ENCODE assay signal across 7 mouse cellular contexts in the genomic region with DNA sequence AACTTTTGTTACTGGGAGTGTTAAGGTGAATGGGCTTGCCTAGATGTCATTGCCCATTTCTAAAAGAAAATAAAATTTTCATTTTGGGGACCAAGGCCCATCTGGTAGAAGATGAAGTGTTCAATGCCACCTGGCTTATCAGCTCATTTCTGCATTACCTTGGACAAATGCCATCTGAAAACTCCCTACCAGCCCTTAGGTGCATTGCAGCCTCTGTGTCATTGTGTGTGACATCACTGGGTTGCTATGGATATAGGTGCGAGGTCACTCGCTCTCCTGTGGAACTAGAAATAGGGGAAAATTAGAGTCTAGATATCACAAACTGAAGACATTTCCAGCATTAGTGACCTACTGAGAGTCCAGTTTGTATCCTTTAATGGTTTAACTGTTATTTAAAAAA. TPM values are rescaled to one million over a fixed set of nuclear protein-coding genes. Genes with fewer than 3 reads are reported as not detected.
DNase-seq lines count a peak whose midpoint lies in the region; ATAC-seq lines count a peak whose summit lies in the region.

No protein-coding gene starts in this region.

- H3K36me3 ChIP-seq in liver, embryonic 11.5 days (ENCODE audit: control insufficient read depth, insufficient read depth, low read length), result peaks cover 30% of the 10 kb centered on the region
- peaks cover 44% of the 10 kb centered on the region for H3K36me3 ChIP-seq in embryonic facial prominence, embryonic 14.5 days (ENCODE audit: control insufficient read depth, insufficient read depth, low read length)
- H3K36me3 ChIP-seq in liver, embryonic 12.5 days, result peaks cover 50% of the 10 kb centered on the region
- H3K36me3 ChIP-seq in stomach, embryonic 15.5 days, result peaks cover 28% of the 10 kb centered on the region

- H3K4me1 ChIP-seq in liver, embryonic 11.5 days (replicated peaks; ENCODE audit: control insufficient read depth, insufficient read depth, low read length), result peaks cover 16% of the 10 kb centered on the region
- H3K4me1 ChIP-seq in embryonic facial prominence, embryonic 14.5 days (ENCODE audit: control insufficient read depth, insufficient read depth, low read length), result peaks cover 13% of the 10 kb centered on the region
- peaks cover 45% of the 10 kb centered on the region for H3K4me1 ChIP-seq in liver, embryonic 12.5 days
- H3K4me1 ChIP-seq in stomach, embryonic 15.5 days, result peaks cover 8% of the 10 kb centered on the region; the same call in 1 of the 2 replicates

- no peak overlapping the region for H3K9ac ChIP-seq in liver, embryonic 11.5 days (ENCODE audit: low read depth, low read length)
- no peak overlapping the region for H3K9ac ChIP-seq in embryonic facial prominence, embryonic 14.5 days (ENCODE audit: low read depth, low read length)
- peak overlapping the region; percentile 95; the same call in 1 of the 2 replicates for H3K9ac ChIP-seq in liver, embryonic 12.5 days
- H3K9ac ChIP-seq in stomach, embryonic 15.5 days, result no peak overlapping the region

- H3K27me3 ChIP-seq in liver, embryonic 11.5 days (replicated peaks; ENCODE audit: control insufficient read depth, insufficient read depth, low read length), result no peaks in the 10 kb centered on the region
- no peaks in the 10 kb centered on the region for H3K27me3 ChIP-seq in embryonic facial prominence, embryonic 14.5 days (replicated peaks; ENCODE audit: control insufficient read depth, insufficient read depth, low read length)
- H3K27me3 ChIP-seq in liver, embryonic 12.5 days (replicated peaks), result no peaks in the 10 kb centered on the region
- H3K27me3 ChIP-seq in stomach, embryonic 15.5 days (replicated peaks), result no peaks in the 10 kb centered on the region

- intact Hi-C loops in left cerebral cortex, postnatal 36 days (cut with DNase I), result no loop called here

- no peak for ATAC-seq in liver, embryonic 11.5 days (replicated peaks; ENCODE audit: low FRiP score)
- no peak for ATAC-seq in embryonic facial prominence, embryonic 14.5 days (ENCODE audit: low read depth)
- ATAC-seq in liver, embryonic 12.5 days, result no peak
- no peak for ATAC-seq in stomach, embryonic 15.5 days (ENCODE audit: insufficient read depth, low FRiP score, low read depth)

- 88% methylated on average over 2 of the region's 2 CpGs for WGBS in liver, embryonic 11.5 days
- 76% methylated on average over 2 of the region's 2 CpGs for WGBS in embryonic facial prominence, embryonic 14.5 days
- WGBS in liver, embryonic 12.5 days (ENCODE audit: insufficient replicate concordance), result 88% methylated on average over 2 of the region's 2 CpGs
- WGBS in stomach, embryonic 15.5 days, result 56% methylated on average over 2 of the region's 2 CpGs

- DNase-seq in liver, embryonic 11.5 days (ENCODE audit: low spot score), result no peak
- no peak for DNase-seq in liver
- DNase-seq in embryonic facial prominence, embryonic 14.5 days (ENCODE audit: low spot score), result no peak
- DNase-seq in frontal cortex, postnatal 10 days (ENCODE audit: low spot score in 2 of 2), result no peak
- DNase-seq in left cerebral cortex, postnatal 36 days (ENCODE audit: low spot score in 2 of 2), result no peak

- H3K4me3 ChIP-seq in liver, embryonic 11.5 days (ENCODE audit: low read depth, low read length), result no peak overlapping the region
- peak overlapping the region; percentile 14; the same call in 1 of the 2 replicates for H3K4me3 ChIP-seq in embryonic facial prominence, embryonic 14.5 days (ENCODE audit: low read depth, low read length)
- no peak overlapping the region for H3K4me3 ChIP-seq in liver, embryonic 12.5 days
- no peak overlapping the region for H3K4me3 ChIP-seq in stomach, embryonic 15.5 days (replicated peaks)

- no peaks in the 10 kb centered on the region for H3K9me3 ChIP-seq in liver, embryonic 11.5 days (ENCODE audit: control insufficient read depth, low read length)
- H3K9me3 ChIP-seq in embryonic facial prominence, embryonic 14.5 days (ENCODE audit: control insufficient read depth, low read length), result no peaks in the 10 kb centered on the region
- H3K9me3 ChIP-seq in liver, embryonic 12.5 days (replicated peaks), result no peaks in the 10 kb centered on the region
- H3K9me3 ChIP-seq in stomach, embryonic 15.5 days, result no peaks in the 10 kb centered on the region

- H3K4me2 ChIP-seq in liver, embryonic 11.5 days, result peak overlapping the region; percentile 65
- H3K4me2 ChIP-seq in embryonic facial prominence, embryonic 14.5 days (ENCODE audit: low read depth, low read length), result peak overlapping the region; percentile 71
- peak overlapping the region; percentile 85 for H3K4me2 ChIP-seq in liver, embryonic 12.5 days
- peak overlapping the region; percentile 54; the same call in 1 of the 2 replicates for H3K4me2 ChIP-seq in stomach, embryonic 15.5 days

- H3K27ac ChIP-seq in liver, embryonic 11.5 days (ENCODE audit: low read depth, low read length), result no peak overlapping the region
- no peak overlapping the region for H3K27ac ChIP-seq in embryonic facial prominence, embryonic 14.5 days (replicated peaks; ENCODE audit: low read depth, low read length)
- no peak overlapping the region for H3K27ac ChIP-seq in liver, embryonic 12.5 days
- H3K27ac ChIP-seq in stomach, embryonic 15.5 days, result no peak overlapping the region

RNA-seq across cellular contexts. Expression of a gene that starts 2.1 kb away (rescaled TPM):
- polyA plus RNA-seq in liver, embryonic 11.5 days (2014; fragmentation: Nextera tagmentation; extraction: Ambion mirVana), result 97.3 and 99.8 TPM in 2 replicates
- 97.4 and 101 TPM in 2 replicates for polyA plus RNA-seq in embryonic facial prominence, embryonic 14.5 days (2014; fragmentation: Nextera tagmentation; extraction: Ambion mirVana)
- polyA plus RNA-seq in liver, embryonic 12.5 days (2016; fragmentation: Nextera tagmentation; extraction: Ambion mirVana), result 121 and 128 TPM in 2 replicates
- polyA plus RNA-seq in stomach, embryonic 15.5 days (2015; fragmentation: Nextera tagmentation; extraction: Ambion mirVana), result 167 and 173 TPM in 2 replicates
- 1,000 to 10,000 TPM; 1,175 to 1,315 TPM for total RNA-seq in left cerebral cortex, postnatal 36 days (2021)

RNA-seq across cellular contexts. Expression of a gene that starts 42.0 kb away (rescaled TPM):
- 3.0 and 3.1 TPM in 2 replicates for polyA plus RNA-seq in liver, embryonic 11.5 days (2014; fragmentation: Nextera tagmentation; extraction: Ambion mirVana)
- 3.2 and 4.7 TPM in 2 replicates for polyA plus RNA-seq in embryonic facial prominence, embryonic 14.5 days (2014; fragmentation: Nextera tagmentation; extraction: Ambion mirVana)
- polyA plus RNA-seq in liver, embryonic 12.5 days (2016; fragmentation: Nextera tagmentation; extraction: Ambion mirVana), result 2.0 TPM in 2 replicates
- 3.4 TPM in 2 replicates for polyA plus RNA-seq in stomach, embryonic 15.5 days (2015; fragmentation: Nextera tagmentation; extraction: Ambion mirVana)
- 1 to 10 TPM; 1.4 TPM for total RNA-seq in left cerebral cortex, postnatal 36 days (2021)

RNA-seq across cellular contexts. Expression of a gene that starts 44.6 kb away (rescaled TPM):
- polyA plus RNA-seq in liver, embryonic 11.5 days (2014; fragmentation: Nextera tagmentation; extraction: Ambion mirVana), result 11.8 and 22.1 TPM in 2 replicates
- polyA plus RNA-seq in embryonic facial prominence, embryonic 14.5 days (2014; fragmentation: Nextera tagmentation; extraction: Ambion mirVana), result 365 and 522 TPM in 2 replicates
- polyA plus RNA-seq in liver, embryonic 12.5 days (2016; fragmentation: Nextera tagmentation; extraction: Ambion mirVana), result 7.4 TPM in 2 replicates
- 291 and 451 TPM in 2 replicates for polyA plus RNA-seq in stomach, embryonic 15.5 days (2015; fragmentation: Nextera tagmentation; extraction: Ambion mirVana)
- 10 to 100 TPM; 11.6 to 24.2 TPM for total RNA-seq in left cerebral cortex, postnatal 36 days (2021)

RNA-seq across cellular contexts. Expression of a gene that starts 47.5 kb away (rescaled TPM):
- not detected in 2 replicates for polyA plus RNA-seq in liver, embryonic 11.5 days (2014; fragmentation: Nextera tagmentation; extraction: Ambion mirVana)
- 0.58 and 0.77 TPM in 2 replicates for polyA plus RNA-seq in embryonic facial prominence, embryonic 14.5 days (2014; fragmentation: Nextera tagmentation; extraction: Ambion mirVana)
- polyA plus RNA-seq in liver, embryonic 12.5 days (2016; fragmentation: Nextera tagmentation; extraction: Ambion mirVana), result not detected in 2 replicates
- polyA plus RNA-seq in stomach, embryonic 15.5 days (2015; fragmentation: Nextera tagmentation; extraction: Ambion mirVana), result 1.7 TPM in 2 replicates
- total RNA-seq in left cerebral cortex, postnatal 36 days (2021), result not detected

Comparison
In these comparisons a context has a peak if more than half of its experiments do, and no peak if none do; other contexts are left out.
1. RNA of a gene that starts 44.6 kb away (polyA plus RNA-seq): 365 to 522 TPM in embryonic facial prominence, embryonic 14.5 days and 291 to 451 TPM in stomach, embryonic 15.5 days; 11.8 to 22.1 TPM in liver, embryonic 11.5 days and 7.4 TPM in liver, embryonic 12.5 days; every median in the first group is over 10 times any median in the second.
2. Peak in every context shown above with its lines, with median percentiles within 50 percentile points of each other: H3K4me2 ChIP-seq.